Mouse (Mus musculus) MEL (cell line): Measurements from ENCODE around the gene Rerg.

Source experiments
- CTCF ChIP-seq, 3 experiments: IDR thresholded peaks in 2 of 3; conservative IDR thresholded peaks in 1 of 3; 2 replicates each; pipeline ENCODE4 v1.5.1; 2011 to 2012; ENCODE audit warnings: low read length in 3 of 3, low read depth in 2 of 3, mild to moderate bottlenecking in 2 of 3, improper control_type of control experiment in 1 of 3, inconsistent platforms in 1 of 3, mixed read lengths in 1 of 3, moderate library complexity in 1 of 3; ENCODE audit not compliant: control insufficient read depth in 1 of 3, insufficient read depth in 1 of 3, poor library complexity in 1 of 3, severe bottlenecking in 1 of 3
- TAL1 ChIP-seq: IDR thresholded peaks from 2 replicates; pipeline ENCODE4 v1.6.1; 2012; ENCODE audit warnings: mild to moderate bottlenecking, inconsistent platforms, low read length, moderate library complexity, mixed read lengths

DNA sequence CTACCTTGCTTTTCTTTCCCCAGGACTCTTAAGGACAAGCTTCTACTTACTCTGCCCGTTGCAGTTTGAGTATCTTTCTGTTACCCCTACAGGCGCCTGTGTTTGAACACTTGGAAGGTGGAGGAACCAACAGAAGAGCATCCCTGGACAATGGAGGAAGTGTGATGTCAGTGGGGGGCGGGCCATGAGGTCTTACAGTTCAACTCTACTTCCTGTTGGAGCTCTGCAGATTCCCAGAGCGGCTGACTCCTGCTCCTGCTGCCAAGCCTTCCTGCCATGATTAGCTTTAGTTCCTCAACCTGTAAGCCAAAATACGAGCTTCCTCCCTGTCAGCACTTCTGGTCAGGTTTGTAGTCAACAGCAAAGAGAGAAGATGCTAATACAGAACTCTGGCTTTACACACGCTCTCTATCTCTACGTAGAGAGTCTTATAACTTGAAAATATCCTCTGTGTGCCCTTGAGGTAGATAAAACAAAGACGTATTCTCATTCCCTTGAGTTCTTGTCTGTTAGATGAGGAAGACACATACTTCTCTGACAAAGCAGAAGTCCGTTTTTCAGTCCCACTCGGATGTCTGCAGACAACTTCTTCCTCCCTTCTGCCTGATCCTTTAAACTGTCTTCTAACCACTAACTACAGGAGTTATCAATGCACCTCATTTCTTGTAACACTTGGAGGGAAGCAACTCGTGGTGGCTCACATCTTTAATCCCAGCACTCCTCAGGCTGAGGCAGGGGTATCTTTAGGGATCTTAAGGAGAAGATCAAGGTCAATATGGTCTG is 13.7 kb downstream of the Rerg start:
- TF ChIP-seq TAL1 (no peak), CTCF (IDR thresholded peaks at IDR 0.05 in 2 of 3, conservative IDR thresholded peaks at IDR 0.05 in 1 of 3; ENCODE audit: control insufficient read depth in 1 of 3, insufficient read depth in 1 of 3, low read depth in 2 of 3, low read length in 3 of 3, poor library complexity in 1 of 3, severe bottlenecking in 1 of 3) (no peak)
